Comparison of ENCODE assay signal across 8 mouse cellular contexts in the genomic region with DNA sequence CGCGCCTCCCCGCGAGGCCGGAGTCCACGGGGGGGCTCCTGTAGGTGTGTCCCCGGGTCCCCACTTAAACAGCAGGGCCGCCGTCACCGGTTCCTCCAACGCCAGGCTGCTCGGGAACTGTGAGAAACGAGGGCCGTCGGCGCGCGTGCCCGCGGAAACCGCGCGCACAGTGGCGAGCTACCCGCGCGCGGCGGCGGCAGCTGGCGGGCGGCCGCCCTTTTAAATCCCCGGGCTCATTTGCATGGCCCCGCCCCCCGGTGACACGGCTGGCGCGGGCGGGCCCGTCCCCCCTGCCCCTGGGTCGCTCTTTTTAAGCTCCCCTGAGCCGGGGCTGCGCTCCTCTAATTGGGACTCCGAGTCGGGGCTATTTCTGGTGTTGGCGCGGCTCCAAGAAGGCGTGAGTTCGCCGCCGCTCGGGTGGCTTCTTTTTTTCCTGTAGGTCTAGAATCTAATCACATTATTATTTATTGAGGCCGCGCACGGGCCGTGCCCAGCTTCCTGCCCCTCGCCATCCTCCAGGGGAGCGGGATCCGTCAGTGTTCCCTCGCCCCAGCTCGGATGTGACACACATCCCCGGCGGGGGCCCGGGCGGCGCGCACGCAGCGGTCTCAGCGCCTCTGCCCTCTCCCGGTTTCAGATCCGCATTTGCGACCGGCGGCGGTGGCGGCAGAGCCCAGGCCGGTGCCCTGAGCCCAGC. TPM values are rescaled to one million over a fixed set of nuclear protein-coding genes. Genes with fewer than 3 reads are reported as not detected.
DNase-seq lines count a peak whose midpoint lies in the region; ATAC-seq and TF ChIP-seq lines count a peak whose summit lies in the region.

A gene (plus strand): TSS at position 183 of the 697 bp plus-strand sequence.

- H3K27ac ChIP-seq in hindbrain, embryonic 13.5 days: peak within 1 kb of the TSS; percentile 94
- peak within 1 kb of the TSS; percentile 93 for H3K27ac ChIP-seq in left cerebral cortex, adult 2 months

- DNase-seq in cerebellum, postnatal 14 days: peak; percentile 91
- DNase-seq in frontal cortex, postnatal 25 days (ENCODE audit: low spot score in 2 of 2): peak; percentile 64
- peak; percentile 83 to 86 for DNase-seq in left cerebral cortex, adult 2 months (ENCODE audit: extremely low spot score in 1 of 2, low spot score in 2 of 2)
- peak; percentile 90 to 91 for DNase-seq in right cerebral cortex, postnatal 10 days (ENCODE audit: low spot score in 2 of 2)
- DNase-seq in yolk sac, embryonic 10.5 days (ENCODE audit: low spot score): peak; percentile 92

- ATAC-seq in activated CD4-positive, CD25-positive, alpha-beta regulatory T cell, adult 4 months: peak; percentile 69
- peak; percentile 66 for ATAC-seq in hindbrain, embryonic 13.5 days (ENCODE audit: low FRiP score)
- peak; percentile 50 for ATAC-seq in megakaryocyte, adult 5-6 weeks (ENCODE audit: poor library complexity, severe bottlenecking)

- H3K9me3 ChIP-seq in hindbrain, embryonic 13.5 days: no peaks in the 10 kb centered on the region

- WGBS in hindbrain, embryonic 13.5 days: under 1% methylated on average over 78 of the region's 79 CpGs

- peak within 1 kb of the TSS; percentile 90 for H3K9ac ChIP-seq in hindbrain, embryonic 13.5 days

- peaks cover 8% of the 10 kb centered on the region for H3K36me3 ChIP-seq in hindbrain, embryonic 13.5 days

- TF ChIP-seq CTCF in left cerebral cortex, adult 2 months (IDR thresholded peaks at IDR 0.05): no peak

- H3K27me3 ChIP-seq in hindbrain, embryonic 13.5 days: peaks cover 18% of the 10 kb centered on the region

- peak within 1 kb of the TSS; percentile 69 for H3K4me3 ChIP-seq in hindbrain, embryonic 13.5 days
- peak within 1 kb of the TSS; percentile 90 for H3K4me3 ChIP-seq in left cerebral cortex, adult 2 months

- intact Hi-C loops in left cerebral cortex, adult 2 months (cut with DNase I): no loop called here

- H3K4me2 ChIP-seq in hindbrain, embryonic 13.5 days: peak within 1 kb of the TSS; percentile 85

- peaks cover 45% of the 10 kb centered on the region for H3K4me1 ChIP-seq in hindbrain, embryonic 13.5 days (replicated peaks)

RNA-seq across cellular contexts. Expression of the gene that starts here (rescaled TPM):
- polyA plus RNA-seq in activated CD4-positive, CD25-positive, alpha-beta regulatory T cell, adult 4 months (2017; shearing (Covaris generic)): 10 to 100 TPM; 48.0 to 73.5 TPM
- 113 and 126 TPM in 2 replicates for polyA plus RNA-seq in hindbrain, embryonic 13.5 days (2015; fragmentation: Nextera tagmentation; extraction: Ambion mirVana)
- 10 to 100 TPM; 55.2 to 55.7 TPM for total RNA-seq in left cerebral cortex, adult 2 months (2021)
- 159 and 170 TPM in 2 replicates for total RNA-seq in megakaryocyte, adult 5-6 weeks (2015)
- total RNA-seq in megakaryocyte, adult 5-6 weeks (2017): 89.8 and 99.6 TPM in 2 replicates

Comparison
In these comparisons a context has a peak if more than half of its experiments do, and no peak if none do; other contexts are left out.
1. Peak in every context shown above with its lines: DNase-seq, ATAC-seq, H3K4me3 ChIP-seq and H3K27ac ChIP-seq.